Mouse (Mus musculus) CD4-positive helper T cell, adult 2 months (primary cell): ENCODE data around the gene Dthd1.

Source experiments
- DNase-seq: peaks from one replicate; pipeline ENCODE4 v3.0.0-alpha.2; 2012; ENCODE audit warnings: low read depth, missing footprints, low spot score

Dthd1 gene

DNA sequence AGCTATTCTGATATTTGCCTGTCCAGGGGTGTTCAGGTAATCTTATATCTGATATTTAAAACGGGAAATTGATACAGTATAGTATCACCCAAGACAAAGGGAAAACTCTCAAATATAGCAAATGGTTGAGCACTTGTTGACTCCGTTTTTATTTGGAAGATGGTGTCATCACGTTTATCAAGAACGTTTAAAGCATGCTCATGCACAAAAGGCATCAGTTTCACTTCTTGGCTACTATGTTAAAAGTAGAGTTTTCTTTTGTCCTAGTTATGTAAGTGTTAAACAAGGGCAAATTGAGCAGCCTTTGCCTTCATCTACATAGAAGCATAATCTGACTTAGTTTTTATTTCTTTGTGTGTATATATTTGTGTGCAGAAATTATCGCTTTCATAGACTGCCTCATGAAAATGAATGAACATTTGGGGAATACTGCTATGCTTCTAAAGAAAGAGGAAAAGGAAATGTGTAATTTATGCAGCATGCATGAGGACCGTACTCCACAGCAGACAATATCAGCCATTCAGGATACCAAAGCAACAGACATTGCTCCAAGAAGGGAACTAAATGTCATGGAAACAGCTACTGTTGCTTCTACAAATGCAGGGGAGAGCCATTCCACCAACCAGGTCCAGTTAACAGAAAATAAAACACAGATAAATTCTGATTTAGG is at the start of gene Dthd1:
Gene Dthd1 (plus strand): TSS at position 422 of the 670 bp plus-strand sequence.
- DNase-seq = no peak

DNA sequence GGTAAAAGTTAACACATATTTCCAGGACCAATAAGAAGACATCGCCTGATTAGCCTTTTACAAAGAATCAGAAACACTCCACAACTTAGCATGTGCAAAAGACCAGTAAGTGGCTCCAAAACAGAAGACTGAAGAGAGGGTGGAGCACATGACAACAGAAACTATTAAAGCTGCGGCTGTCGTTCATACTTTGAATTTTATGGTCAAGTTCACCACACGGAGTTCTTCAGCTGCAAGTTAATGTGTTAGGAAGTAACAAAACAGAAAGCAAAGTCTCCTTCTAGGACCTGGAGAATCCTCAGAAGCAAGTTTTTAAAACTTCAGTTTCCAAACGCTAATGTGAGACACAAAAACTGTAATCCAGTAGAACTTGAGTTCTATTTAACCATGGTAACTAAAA is 49.5 kb upstream of the Dthd1 start:
- DNase-seq = no peak

DNA sequence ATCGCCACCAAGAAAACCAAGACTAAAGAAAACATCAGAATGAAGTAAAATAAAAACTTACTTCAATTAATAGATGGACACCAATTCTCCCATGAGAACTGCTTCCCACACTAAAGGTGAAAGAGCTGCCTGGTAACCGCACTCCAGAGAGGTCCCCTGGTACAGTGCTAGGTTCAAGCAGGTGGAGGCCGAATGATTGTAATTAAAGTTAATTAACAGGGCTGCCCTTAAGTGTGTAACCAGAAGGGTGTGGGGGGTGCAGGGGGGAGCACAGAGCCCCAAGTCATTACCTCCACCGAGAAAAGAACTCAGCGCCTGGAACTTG is 48.2 kb upstream of the Dthd1 start:
- no peak for DNase-seq

DNA sequence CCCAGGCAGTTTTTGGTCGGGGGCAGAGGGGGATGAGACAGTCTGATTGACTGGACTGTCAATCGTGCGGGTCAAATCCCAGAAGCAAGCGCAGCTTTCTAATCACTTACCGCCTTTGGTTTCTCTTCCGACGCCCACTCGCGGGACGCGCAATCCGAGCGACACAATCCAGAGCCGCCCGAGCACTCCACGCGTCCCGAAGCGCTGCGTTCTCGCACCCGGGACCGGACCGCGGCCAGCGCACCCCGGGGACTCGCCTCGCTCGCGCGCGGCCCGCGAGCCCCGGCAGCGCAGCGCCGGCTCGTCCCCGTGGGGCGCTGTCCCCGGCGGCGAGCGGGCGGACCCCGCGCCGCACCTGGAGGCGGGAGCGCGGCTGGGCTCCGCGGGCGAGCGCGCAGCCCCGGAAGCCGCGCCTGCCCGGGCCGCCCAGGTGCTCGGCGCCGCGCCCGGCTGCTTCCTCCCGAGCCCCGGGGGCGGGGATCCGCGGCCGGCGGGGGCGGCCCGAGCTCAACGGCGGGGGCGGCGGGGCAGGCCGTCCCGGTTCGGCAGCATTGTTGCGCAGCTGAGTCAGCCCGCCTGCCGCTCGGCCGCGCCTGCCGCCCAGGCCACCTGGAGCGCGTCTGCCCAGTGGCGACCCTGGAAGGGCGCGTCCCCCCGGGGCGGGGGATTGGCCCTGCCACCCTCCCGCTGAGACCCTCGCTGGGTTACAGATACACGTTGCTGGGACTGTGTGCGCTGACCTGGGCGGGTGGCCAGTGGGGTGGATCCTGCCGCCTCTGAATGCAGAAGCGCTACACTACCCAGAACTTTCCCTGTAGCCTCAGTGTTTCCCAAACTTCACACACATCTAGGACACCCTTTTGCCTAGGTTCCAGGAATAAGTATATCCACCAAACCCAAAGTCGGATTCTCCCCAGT is 47.6 kb upstream of the Dthd1 start, which contains the start of gene Arap2:
Gene Arap2 (minus strand): TSS at position 376 of the 918 bp plus-strand sequence.
- peak; percentile 82 for DNase-seq

DNA sequence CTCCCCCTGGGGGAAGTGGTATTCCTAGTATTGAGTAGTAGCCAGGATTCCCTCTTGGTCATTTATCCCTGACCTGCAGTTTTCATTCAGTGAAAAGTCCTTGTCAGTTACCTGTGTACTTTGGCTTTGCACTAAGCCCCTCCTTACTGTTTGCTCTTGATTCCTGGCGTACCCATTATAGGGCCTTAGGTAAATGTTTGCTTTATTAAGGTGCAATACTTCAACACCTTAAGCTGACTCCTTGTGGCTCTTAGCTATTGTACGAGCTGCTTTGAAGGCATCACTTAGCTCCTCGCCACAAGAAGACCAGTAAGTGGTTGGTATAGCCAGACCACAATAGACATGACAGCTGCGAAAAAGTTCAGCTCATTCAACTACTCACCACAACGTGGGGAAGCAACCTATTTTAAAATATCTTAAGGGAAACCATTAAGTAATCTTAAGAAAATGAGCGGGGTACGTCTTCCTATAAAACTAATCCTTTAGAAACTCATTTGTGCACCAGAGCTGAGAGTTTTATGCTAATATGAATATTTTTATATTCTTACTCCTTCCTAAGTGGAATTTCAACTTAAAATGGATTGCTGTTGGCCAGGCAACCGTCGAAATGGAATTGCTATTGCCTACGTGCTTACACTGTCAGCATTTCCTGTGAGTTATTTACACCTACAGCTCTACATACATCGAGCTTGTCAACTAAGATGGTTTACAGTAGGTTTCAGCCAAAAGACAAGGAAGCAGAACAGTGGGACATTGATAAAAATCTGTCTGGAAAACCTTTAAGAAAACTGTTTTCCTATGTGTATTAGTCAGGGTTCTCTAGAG is 41.6 kb upstream of the Dthd1 start:
- DNase-seq = no peak

DNA sequence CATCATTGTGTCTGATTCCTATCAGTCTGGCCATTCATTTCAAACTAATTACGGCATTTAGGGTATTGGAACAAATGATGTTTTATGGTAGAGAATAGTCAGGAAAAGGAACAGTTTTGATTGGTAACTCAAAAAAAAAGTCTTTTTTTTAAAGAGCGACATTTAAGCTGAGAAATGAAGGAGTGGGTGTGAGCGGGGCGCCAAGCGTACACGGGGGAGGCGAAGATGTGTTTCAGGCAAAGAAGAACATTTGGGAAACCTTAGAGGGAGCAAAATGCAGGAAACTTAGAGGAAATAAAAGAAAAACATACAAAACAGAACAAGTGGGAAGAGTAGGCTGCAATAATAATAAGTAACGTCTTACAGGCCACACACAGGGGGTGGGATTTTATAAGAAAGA is 35.8 kb upstream of the Dthd1 start:
- no peak for DNase-seq

DNA sequence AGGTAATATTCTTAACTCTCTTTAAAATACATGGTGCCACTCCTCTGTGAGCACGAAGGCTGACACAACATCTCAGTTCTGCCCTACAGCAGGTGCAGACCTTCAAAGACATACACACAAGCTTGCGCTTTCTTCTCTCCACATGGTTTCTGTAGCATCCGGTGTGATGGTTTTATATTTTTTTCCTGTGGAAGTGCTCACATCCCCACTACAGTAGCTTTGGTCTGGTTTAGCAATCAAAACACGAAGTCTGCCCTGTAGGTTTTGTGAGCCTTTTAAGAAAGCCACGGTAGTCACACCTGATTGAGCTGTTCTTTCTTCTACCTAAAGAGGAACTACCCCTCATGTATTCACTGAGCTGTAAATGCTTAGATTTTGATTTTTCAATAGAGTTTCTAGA is 34.9 kb upstream of the Dthd1 start:
- DNase-seq = peak; percentile 85

DNA sequence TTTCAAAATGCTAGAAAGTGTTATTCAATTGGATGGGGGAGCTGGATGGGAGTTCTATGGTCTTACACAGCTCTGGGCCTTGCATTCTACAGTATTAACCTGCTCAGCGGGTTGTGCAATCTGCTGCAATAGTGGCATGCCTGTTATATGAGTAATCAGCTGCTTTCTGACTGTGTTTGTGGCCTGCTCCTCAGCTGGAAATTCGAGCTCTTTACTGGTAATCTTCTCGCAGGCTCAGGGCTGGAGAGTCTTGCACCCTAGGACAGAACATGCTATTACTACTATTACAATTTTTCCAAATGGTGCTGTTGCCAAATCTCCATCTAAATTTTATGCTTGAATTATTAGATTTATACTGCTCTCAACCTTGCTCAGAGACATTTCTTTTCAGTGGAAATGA is 26.8 kb upstream of the Dthd1 start:
- DNase-seq = no peak

DNA sequence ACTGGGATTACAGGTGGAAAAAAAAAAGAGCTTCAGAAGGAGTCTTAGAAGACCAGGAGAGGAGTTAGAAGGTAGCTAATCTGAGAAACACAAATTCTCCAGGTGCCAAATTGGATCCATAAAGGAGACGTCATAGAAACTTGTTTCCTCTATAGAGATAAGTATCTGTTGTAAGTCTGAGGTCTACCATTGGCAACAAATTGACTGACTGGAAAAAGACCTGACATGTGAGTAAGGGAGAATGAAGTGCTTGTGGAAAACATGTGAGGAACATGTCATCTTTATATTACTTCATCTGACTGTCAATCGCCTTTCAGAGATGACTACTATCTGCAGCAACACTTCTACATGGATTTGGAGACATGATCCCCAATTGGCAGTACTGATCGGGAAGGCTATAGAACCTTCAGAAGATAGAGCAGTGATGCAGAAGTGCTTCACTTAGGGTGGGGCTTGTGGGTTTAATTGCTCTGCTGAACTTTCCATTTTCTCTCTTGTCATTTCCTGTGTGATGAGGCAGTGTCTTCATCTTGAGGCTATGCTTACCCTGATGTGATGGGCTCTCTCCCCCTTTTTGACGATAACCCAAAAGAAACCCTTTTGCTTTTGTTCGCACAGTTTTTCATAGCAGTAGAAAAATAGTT is 22.6 kb upstream of the Dthd1 start:
- peak; percentile 80 for DNase-seq

DNA sequence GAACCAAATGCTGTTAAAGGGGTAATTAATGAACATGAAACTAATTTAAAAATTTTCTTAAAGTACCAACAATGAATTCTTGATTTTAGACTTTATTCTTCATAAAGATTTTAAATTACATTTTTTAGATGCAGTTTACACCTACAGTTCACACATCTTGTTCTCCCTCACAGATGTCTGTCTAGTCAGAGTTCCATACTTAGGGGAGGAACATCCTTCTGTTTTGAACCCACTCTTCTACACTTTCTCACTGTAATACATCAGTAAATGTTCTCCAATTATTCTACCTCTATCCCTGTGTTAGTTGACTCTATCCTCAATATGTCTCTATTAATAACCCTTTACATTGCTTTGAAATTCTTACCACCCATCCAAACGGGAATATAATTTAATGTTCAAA is 20.8 kb upstream of the Dthd1 start:
- DNase-seq = no peak

DNA sequence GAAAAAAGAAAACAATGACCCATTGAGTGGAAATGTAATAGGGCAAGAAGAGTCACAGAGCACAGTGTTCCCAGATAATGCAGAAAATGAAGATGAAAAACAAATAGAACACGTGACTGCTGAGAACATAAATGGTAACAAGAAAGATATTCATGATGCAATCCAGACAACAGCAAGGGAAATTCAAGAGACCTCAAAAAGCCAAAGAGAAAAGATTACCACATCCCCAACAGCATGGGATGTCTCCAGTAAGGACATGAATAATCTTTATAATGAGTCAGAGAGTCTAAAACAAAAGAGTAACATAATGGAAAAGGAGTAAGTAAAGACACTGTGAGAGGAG is 420 bp downstream of the Dthd1 start:
- no peak for DNase-seq

DNA sequence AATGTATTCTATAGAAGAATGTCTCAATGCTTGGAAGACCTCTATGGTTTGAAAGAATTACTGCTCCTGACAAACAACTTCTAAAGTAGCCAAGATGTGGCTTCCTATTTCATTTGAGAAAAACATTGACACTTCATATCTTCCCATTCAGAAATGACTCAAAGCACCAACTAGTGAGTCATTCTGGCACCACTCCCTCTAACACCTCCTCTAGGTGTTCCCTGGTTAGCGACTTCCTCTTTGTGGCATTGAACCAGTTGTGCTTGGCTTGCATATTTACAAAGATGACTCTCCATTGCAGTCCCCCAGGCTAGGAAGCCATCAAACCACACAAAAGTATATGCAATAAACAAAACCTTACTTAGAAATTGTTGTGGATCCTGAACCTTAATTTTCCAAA is 2.1 kb downstream of the Dthd1 start:
- DNase-seq = peak; percentile 86

DNA sequence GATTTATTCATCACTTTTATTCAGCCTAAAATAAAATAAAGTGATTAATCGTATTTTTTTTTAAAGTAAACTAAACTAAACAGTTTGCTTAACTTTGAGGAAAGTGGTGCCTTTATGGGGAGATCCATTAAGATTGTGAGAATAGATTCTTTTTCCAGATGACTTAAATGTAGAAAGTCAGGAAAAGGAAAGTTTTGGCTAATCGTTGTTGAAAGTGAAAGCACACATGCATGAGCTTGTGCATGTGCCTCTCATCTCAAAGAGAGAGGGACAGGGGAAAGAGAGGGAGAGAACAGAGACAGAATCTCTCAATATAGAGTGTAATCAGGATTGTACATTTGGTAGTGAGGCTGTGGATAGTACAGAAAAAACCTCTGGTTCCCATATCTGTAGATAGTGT is 5.9 kb downstream of the Dthd1 start:
- DNase-seq = no peak

DNA sequence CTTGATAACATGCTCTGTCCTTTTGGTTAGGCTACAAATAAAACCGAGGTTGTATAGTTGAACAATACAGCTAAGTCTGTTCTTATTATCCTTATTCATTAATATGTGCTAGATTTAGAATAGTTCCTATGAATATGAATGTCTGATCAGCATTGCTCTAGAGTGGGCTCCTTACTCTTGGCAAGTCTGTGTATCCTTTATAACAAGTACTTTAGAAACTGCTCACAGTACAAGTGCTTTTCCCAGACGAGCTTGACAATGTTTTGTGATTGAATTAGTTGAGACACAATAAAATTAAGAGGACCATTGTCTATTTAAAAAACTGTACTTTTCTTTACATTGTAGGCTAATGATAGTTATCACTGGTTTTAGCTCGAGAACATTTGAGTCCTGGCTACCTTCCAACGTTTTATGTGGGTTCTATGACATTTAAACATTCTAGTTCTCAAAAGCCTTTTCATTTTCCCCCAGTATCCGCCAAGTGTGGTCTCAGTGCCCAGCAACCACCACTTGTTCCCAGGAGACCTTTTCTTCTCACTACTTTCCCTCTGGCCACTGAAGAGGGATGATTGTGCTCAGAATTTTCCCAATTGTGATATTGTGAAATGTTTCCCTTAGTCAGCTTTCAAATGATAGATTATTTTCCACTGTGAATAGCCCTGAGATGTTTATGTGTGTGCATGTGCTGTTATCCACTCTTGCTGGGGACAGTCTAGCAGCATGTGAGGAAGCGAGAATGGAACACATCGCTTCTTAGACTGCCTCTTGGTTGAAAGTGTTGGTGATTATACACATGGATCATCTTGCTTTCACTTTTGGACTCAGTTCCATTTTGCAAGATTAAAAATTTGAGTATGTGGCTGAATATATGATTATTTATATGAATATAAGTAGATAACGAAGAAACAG is 7.0 kb downstream of the Dthd1 start:
- DNase-seq = no peak

DNA sequence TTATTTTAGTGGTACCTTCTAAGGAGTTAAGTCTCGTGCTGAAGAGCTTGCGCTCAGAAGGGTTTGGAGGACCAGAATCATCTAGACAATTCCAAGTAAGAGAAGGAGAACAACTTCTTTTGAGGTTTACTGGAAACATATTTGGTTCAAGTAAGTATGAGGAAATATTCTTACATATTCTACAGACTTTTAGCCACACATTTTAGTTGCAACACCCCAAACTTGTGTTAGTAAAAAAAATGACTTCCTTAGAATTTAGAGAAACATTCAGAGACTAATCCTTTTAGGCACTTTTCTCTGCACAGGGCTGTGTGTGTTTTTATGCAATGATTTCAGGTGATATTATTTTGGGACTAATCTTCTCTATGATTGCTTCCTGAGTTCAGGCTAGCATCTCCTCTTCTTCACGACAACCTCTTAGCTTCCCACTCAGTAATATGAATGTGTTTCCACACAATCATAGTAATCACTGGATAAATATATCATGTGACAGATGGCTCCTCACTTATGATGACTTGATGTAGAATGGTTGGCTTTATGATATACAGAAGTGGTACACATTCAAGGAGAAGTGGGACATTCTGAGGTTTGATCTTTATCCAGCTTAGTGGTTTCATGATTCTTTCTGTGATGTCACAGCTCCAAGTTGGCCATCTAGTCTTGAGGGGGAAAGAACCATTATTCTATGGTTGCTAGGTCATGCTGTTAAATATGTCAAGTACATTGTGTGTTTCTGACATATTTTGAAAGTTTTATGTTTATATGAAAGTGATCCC is 29.5 kb downstream of the Dthd1 start:
- DNase-seq = no peak

DNA sequence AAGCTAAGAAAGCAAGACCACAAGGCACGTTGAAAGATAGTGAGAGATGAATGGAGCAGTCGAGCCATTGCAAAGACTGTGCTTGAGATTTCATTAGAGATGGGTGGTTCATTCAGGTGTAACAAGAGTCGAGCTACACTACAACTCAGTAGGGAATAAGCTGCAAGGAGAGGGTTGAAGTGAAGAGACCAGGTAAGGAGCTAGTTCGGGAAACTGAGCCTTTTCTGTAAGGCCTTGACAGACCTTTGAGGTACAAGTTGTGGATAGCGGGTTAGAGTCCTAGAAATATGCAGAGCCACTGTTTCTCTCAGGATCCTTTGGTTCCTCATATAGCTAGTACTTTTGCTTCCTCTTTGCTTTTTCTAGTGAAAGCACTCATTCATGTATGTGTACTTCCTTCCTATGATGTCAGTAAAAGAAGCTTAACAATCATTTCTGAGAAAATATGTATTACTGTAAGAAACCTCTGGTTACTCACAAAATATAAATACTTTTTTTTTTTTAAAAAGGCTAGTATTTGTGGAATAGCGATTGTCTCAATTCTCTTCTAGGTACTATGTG is 33.0 kb downstream of the Dthd1 start:
- no peak for DNase-seq

DNA sequence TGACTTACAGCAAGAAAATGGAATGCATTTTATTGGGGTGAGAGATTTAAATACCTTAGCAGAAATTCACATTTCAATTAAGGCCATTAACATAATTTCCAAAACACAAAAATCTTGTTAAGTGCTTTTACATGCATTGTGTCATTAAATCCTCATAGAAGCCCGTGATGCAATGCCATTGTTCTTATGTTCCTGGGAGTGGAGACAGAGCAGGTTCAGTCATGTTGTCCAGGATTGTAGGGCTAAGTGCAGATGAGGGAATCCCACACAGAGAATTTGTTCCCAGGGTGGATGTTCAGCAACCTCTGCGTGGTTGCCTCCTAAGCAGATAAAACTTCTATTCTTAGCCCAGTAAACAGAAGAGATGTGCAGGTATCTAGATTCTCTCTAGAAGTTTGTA is 37.7 kb downstream of the Dthd1 start:
- DNase-seq = no peak

DNA sequence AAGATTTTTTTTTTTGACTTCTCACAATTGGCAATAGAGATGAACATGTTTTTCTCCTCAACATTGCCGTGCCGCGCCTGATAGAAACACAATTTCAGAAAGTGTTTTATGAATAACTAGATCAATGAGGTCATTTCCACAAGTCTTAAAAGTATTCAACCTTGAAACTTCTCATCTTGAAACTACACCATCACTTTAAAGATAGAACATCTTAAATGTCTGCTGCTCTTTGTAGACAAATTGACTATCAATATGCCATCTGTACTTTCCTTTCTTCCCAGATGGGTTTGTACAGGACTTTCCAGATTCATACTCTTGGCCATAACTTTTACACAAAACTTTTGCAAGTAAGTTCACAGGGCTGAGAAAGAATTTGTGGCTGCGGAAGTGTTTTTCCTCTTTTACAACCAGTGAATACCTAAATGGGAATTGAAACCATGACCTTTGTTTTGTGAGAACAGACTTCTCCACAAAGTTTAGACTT is 40.8 kb downstream of the Dthd1 start:
- peak; percentile 37 for DNase-seq

DNA sequence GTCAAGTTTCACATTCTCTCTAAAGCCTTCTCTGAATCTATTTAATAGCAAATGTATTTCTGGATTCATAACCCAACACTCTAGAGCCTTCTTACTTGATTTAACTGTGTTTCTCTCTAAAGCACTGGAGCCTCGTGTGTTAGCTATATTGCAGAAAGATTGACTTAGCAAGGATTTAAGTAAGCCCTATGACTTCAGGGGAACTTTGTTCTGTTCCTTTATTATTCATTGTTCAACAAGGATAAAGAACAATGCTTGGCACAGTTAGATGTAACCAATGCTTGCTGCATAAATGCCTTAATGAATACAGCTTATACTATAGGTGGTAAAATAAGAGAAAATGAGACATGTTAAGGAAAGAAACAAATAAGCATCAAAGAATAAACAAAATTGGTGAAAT is 43.9 kb downstream of the Dthd1 start:
- peak; percentile 7 for DNase-seq

DNA sequence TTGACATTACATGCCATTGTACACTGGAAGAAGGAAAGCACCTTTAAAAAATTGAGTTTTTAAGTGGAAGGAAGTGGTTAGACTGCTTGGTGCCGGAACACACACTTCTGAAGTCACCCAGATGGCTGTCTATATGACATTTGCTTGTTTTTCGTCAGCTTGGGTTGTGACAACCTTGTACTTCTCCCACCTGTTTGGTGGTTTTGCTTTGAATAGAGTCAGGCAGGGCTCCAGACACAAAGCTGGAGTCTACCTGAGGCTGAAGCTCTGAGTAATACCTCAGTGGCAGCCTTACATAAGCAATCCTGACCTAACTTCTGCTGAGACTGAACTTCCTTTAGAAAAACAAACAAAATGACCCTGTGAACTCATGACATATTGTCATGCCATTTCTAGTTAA is 44.7 kb downstream of the Dthd1 start:
- DNase-seq = peak; percentile 92
